Mouse (Mus musculus) mouse embryonic stem cell (cell line): ENCODE measurements around the gene Tenm3.

Experiments used
- in situ Hi-C, 2 experiments: fragments of 300-500 bp; cut with MboI; formaldehyde crosslinking; loops; 1 replicate in 1 of 2; 3 replicates in 1 of 2; pipeline ENCODE4 v1.14.3; 2019 to 2020; ENCODE audit warnings: low sequenced_read_pairs in 2 of 2, low pct_unique_long_range_greater_than_20kb in 1 of 2, mixed read lengths in 1 of 2; ENCODE audit not compliant: unreplicated experiment in 1 of 2

Gene Tenm3

DNA sequence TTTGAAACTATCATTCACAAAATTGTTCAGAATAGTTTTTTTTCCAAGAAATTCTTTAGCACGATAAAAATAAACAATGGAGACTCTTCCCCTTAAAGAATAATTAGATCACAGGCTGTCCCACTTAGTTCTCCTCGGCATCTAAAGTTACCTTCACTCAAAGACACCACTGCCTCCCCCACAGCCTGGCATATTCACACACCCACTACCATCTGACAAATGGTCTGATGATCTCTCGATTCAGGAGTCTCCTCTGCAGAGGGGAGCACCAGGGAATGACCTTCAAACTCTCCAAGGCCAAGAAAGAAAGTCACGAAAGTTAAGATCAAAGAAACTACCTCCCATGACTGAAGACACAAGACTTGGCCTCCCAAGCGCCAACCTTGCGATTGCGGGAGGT, 329.9 kb downstream of the Tenm3 start:
- in situ Hi-C loops = loop anchor here in 1 of 2 experiments (10.0 kb wide), 1 partner anchor 289 kb away; no protein-coding TSS in a partner anchor

GRCm38 (mm10) chr8:48511546-48511945, 332.2 kb downstream of the Tenm3 start:
- in situ Hi-C loops = loop anchor here in 1 of 2 experiments (10.0 kb wide), 1 partner anchor 287 kb away; no protein-coding TSS in a partner anchor

- in situ Hi-C loops = loop anchor here in 1 of 2 experiments (10.0 kb wide), 1 partner anchor 286 kb away; no protein-coding TSS in a partner anchor
These were observed 332.6 kb downstream of the Tenm3 start for GRCm38 (mm10) chr8:48511137-48511536.

DNA sequence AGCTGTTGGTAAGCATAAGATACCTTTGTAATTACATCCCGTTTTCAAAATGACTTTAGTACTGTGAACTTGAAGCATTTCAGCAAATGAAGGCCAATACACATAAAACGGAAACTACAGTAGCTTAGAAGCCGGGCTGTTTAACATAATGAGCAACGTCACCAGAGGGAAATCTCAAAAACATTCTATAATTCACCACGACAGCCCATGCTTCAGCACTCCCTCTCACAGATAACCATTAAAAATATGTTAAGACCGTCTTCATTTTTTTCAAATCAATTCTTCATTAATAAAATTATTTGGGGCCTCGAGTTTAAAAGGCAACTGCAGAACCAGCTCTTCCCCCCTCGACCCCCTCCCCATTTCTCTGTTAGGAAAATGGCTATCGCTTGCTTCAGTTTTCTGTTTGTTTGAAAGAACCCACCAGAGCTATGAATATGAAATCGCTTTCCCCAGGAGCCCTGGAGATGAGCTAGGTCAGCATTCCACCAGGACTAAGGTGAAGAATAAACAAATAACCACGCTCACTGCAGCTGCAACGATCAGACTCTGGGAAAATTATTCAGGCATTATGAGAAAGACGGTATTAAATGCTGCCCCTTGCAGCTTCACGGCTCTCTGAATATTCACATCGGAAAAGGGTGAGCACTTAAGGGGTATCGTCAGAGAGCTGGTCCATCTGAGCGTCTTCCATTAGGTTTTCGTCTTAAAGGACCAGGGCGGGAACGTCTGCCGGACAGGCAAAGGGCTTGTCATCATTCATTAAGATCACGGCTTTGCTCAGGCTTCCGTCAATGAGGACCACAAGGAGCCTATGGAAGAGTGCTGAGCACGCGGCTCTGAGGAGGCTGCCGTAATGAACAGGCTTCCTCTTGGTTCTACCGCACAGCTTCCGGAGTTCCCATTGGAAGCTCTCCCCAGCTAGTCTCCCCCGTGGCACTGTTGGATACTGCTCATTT, 334.8 kb downstream of the Tenm3 start:
- in situ Hi-C loops = no loop called here

DNA sequence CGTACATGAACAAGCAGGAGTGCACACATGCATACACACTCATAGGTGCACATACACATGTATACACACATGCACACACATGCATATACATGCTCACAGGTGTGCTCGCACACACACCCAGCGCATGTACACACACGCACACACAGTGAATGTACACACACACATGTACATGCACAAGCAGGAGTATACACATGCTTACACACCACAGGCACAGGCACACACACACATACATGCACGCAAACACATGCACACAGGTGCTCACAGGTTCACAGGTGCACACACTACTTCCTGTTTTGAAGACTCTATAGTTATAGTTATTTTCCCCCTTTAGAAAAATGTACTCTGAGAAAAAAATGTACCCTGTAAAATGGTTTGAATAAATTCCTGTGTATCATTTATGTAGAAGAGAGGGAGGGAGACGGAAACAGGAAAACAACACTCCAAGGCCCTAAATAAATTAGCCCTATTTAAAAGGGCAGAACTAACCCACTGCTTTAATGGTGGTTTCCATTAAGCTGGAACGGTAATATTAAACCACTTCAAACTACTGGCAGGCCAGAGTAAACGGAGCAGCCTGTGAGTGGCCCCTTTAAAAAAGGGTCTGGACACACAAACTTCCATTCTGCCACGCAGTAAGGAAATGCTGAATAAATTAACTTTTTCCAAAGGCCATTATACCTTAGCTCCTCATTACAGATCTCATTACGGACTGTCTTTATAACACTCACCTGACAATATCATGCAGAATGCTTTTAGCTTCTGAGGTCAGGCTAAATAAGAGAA, 335.8 kb downstream of the Tenm3 start:
- in situ Hi-C loops = no loop called here

DNA sequence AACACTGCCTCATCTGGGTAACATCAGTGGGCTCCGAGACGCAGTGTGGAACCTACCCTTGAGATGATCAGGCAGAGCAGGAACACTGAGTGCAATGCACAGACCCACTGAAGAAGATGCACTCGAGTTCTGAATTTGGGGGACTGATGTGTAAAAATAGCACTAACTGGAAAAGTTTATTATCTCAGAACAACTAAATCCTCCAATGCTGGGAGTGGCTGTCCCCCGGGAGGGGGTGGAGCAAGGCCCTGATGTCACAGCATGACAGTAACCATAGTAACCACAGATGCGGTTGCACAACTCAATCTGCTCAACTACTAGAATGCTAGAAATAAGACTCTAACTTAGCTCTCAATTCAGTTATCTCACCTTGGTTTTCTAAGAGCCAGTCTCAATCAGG, 351.3 kb downstream of the Tenm3 start:
- in situ Hi-C loops = no loop called here

DNA sequence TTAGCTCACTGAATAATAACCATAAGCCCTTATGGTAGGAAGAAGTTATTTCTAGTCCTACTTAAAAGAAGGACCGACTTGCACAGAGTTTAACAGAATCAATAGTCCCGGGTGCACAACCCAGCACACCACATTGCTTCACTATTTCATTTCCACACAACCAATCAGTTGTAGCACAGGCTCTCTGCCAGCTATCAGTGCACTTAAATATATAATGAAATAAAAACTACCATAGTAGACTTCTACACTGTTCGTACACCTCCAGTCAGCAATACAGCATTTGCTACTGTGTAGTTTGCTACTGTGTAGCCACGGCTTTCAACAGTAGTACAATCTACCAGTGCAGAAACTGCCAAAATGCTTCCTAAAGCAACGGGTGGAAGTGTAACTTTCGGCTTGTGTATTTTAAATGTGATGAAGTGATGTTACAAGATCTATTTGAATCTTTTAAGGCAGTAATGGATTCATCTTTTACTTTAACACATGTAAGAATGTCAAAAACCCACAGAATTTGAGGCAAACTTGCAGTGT, 353.1 kb downstream of the Tenm3 start:
- in situ Hi-C loops = no loop called here

- in situ Hi-C loops = no loop called here
These were observed 353.7 kb downstream of the Tenm3 start for GRCm38 (mm10) chr8:48489936-48490634.

- in situ Hi-C loops = no loop called here
These were observed 354.3 kb downstream of the Tenm3 start for GRCm38 (mm10) chr8:48489417-48489816.

DNA sequence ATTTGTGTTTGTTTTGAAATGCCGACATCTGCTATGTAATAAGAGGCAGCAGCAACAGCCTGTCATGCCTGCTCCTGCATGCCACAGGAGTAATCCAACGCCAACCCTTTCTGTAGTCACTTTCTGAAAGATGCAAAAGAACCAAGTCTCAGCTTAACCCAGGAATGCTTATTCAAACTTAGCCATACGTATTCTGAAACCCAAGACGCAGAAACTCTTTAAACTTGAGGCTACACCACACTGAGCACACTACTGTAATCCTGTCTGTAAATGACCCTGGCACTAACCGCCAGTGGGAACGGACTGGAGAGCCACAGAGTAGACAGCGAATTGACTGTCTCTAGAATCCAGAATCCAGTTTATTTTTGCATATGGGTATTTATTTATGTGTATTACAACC, 354.9 kb downstream of the Tenm3 start:
- in situ Hi-C loops = no loop called here

DNA sequence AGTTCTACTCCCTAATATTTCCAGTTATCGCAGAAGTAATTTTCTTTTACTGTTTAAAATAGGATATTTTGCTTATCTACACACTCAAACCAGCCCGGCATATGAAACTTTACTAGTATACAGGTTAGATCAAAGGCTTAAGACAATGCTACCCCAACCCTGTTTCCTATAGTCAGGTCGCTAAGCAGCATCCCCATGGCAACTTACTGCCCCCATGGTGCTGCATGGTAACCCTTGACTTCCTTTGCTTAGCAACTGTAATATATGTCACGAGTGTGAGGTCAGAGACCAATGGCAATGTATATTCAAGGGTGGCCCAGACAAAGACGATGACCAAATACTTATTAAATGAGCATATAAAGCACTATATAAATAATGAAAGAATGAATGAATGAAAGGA, 359.6 kb downstream of the Tenm3 start:
- in situ Hi-C loops = no loop called here

DNA sequence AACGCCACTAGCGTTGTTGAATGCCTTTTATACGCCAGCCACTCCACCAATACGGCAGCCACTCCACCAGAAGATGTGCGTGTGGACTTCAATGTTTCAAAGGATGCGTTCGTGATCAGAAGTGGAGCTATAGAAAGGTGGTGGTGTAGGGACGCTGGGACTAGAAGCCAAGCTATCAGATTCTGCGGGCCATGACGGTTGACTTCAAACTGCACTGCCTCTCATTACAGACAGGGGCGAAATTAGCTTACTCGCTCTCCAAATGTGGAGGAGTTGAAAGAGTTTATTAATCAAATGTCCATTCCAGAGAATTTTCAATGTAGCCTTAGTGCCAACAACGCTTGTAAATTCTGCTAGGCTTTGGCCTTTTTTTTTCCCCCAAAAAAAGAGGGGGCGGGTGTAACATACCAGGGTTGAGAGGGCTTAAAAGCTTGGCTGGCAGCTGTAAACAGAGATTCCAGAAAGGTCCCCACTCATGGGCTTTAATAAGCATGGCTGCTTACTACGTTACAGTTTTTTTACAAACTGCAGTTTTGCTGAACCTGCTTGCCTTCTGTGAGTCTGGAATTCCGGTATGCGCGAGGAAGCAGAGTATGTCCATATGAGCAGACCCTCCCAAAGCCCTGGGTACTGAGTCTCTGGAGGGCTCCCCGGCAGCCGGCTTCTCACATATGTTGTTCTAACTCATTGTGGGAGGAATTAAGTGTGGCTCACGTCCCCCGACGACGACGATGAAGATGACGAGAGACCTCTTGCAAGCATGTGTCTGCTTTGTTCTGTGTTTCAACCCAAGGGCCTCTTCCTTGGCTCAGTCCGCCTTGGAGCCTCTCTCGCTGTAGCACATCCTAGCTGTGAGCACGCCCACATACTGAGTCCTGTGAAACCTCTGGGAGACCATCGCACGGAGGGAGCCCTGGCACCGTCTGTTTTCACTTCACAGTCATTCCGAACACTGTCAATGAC, 361.8 kb downstream of the Tenm3 start:
- in situ Hi-C loops = no loop called here

GRCm38 (mm10) chr8:48477371-48477935, 366.3 kb downstream of the Tenm3 start:
- in situ Hi-C loops = no loop called here

GRCm38 (mm10) chr8:48476896-48477295, 366.9 kb downstream of the Tenm3 start:
- in situ Hi-C loops = no loop called here

GRCm38 (mm10) chr8:48467633-48468032, 376.1 kb downstream of the Tenm3 start:
- in situ Hi-C loops = no loop called here

DNA sequence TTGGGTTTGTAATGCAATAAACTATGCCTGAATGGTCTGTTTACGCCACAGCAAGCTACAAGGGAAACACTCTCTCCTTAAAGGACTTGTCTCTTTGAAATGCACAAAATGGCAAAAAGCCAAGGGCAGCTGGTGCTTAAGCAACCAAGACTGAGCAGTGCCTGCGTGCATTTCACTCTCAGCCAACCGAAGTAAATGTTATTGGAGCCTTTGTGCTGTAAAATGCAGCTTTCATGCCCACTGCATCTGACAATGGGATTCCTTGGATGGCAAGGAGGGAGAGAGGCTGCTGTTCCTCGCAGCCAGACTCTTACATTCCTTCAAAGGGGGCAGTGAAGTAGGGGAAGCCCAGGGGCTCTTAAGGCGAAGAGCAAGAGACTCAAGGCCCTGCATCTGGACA, 385.4 kb downstream of the Tenm3 start:
- in situ Hi-C loops = no loop called here
